Mouse (Mus musculus) olfactory bulb, adult 2 months (tissue): ENCODE results near the gene Med12l. TPM values are rescaled to one million over a fixed set of nuclear protein-coding genes. Genes with fewer than 3 reads are reported as not detected.
"Not testable (repeated sequence)": the region's sequence is repeated elsewhere in the genome, so short reads cannot be mapped to it uniquely, and the experiment has no call there.

Experiments
- H3K27ac ChIP-seq: fragments of 200-500 bp; 2 replicates; pipeline ENCODE4 v1.5.1; 2012; ENCODE audit warnings: low read depth, low read length; ENCODE audit not compliant: insufficient read depth
- H3K4me1 ChIP-seq: fragments of 200-500 bp; 2 replicates; pipeline ENCODE4 v1.6.1; 2012; ENCODE audit warnings: low read length; ENCODE audit not compliant: control insufficient read depth, insufficient read depth
- H3K4me3 ChIP-seq: fragments of 200-500 bp; 2 replicates; pipeline ENCODE4 v1.5.1; 2012; ENCODE audit warnings: mild to moderate bottlenecking, low read depth, low read length, moderate library complexity; ENCODE audit not compliant: insufficient read depth
- CTCF ChIP-seq: fragments of 200-500 bp; IDR thresholded peaks from 2 replicates; pipeline ENCODE4 v1.5.1; 2012; ENCODE audit warnings: low read depth, mild to moderate bottlenecking, low read length, moderate library complexity; ENCODE audit not compliant: insufficient read depth
- POLR2A ChIP-seq: fragments of 200-500 bp; IDR thresholded peaks from 2 replicates; pipeline ENCODE4 v1.6.1; 2012; ENCODE audit warnings: mild to moderate bottlenecking, low read depth, low read length, moderate library complexity; ENCODE audit not compliant: insufficient read depth
- WGBS: fragments of 180-500 bp; shearing (Covaris S2); methylation state at CpG from one replicate; pipeline ENCODE4 v1.1.7; 2018; 5-methylcytosine and 5-hydroxymethylcytosine counted together
- polyA plus RNA-seq: library from polyadenylated mRNA; stranded (reverse); fragments of >200 nt; gene quantifications from 2 replicates; pipeline ENCODE4 v1.2.4, GENCODE M21; 2012; ENCODE audit warnings: low replicate concordance; ENCODE audit not compliant: missing spikeins, insufficient read depth, insufficient read length

The Med12l gene
- polyA plus RNA-seq, 1 experiment: not detected

GRCm38 (mm10) chr3:59111944-59112343 is 106.3 kb downstream of the Med12l start:
- Histone ChIP-seq H3K27ac (no peak overlapping the region), H3K4me1 (peaks cover 2% of the 10 kb centered on the region; the same call in 1 of the 2 replicates), H3K4me3 (no peak overlapping the region)
- 91% methylated on average over 3 of the region's 3 CpGs for WGBS
- no peak for TF ChIP-seq CTCF
- no peak for TF ChIP-seq POLR2A

GRCm38 (mm10) chr3:59113291-59113690 is 107.7 kb downstream of the Med12l start:
- H3K27ac ChIP-seq: not testable (repeated sequence)

GRCm38 (mm10) chr3:59113973-59114517 is 108.4 kb downstream of the Med12l start:
- no peak overlapping the region for H3K4me3 ChIP-seq
- H3K4me1 ChIP-seq: peaks cover 2% of the 10 kb centered on the region; the same call in 1 of the 2 replicates
- TF ChIP-seq POLR2A (no peak), CTCF (no peak)
- 48% methylated on average over 8 of the region's 8 CpGs for WGBS
- no peak overlapping the region for H3K27ac ChIP-seq

More at GRCm38 (mm10) chr3:59113291-59113690, 107.7 kb downstream of the Med12l start:
- H3K4me1 ChIP-seq, H3K4me3 ChIP-seq: not testable (repeated sequence)
- WGBS: 98% methylated on average over 4 of the region's 4 CpGs

- Histone ChIP-seq H3K4me3 (no peak overlapping the region), H3K27ac (no peak overlapping the region), H3K4me1 (peaks cover 4% of the 10 kb centered on the region)
- TF ChIP-seq CTCF (no peak), POLR2A (no peak)
- 47% methylated on average over 7 of the region's 7 CpGs for WGBS
Observed at GRCm38 (mm10) chr3:59121067-59121730, 115.6 kb downstream of the Med12l start.

GRCm38 (mm10) chr3:59121780-59122449 is 116.3 kb downstream of the Med12l start:
- no peak for TF ChIP-seq POLR2A
- no peak for TF ChIP-seq CTCF
- Histone ChIP-seq H3K4me1 (peaks cover 4% of the 10 kb centered on the region), H3K27ac (no peak overlapping the region), H3K4me3 (no peak overlapping the region)
- 76% methylated on average over 7 of the region's 7 CpGs for WGBS

- Histone ChIP-seq H3K4me1 (peaks cover 4% of the 10 kb centered on the region), H3K4me3 (no peak overlapping the region), H3K27ac (no peak overlapping the region)
- TF ChIP-seq CTCF: no peak
- TF ChIP-seq POLR2A: no peak
- 81% methylated on average over 5 of the region's 5 CpGs for WGBS
Observed at GRCm38 (mm10) chr3:59125022-59125421, 119.4 kb downstream of the Med12l start.

GRCm38 (mm10) chr3:59125783-59126555 is 120.3 kb downstream of the Med12l start:
- Histone ChIP-seq H3K27ac (no peak overlapping the region), H3K4me3 (no peak overlapping the region), H3K4me1 (peaks cover 3% of the 10 kb centered on the region)
- 77% methylated on average over 7 of the region's 7 CpGs for WGBS
- TF ChIP-seq POLR2A (no peak), CTCF (no peak)

GRCm38 (mm10) chr3:59128681-59129080 is 123.1 kb downstream of the Med12l start:
- WGBS: 96% methylated on average over 20 of the region's 20 CpGs
- no peak for TF ChIP-seq POLR2A
- TF ChIP-seq CTCF: no peak
- Histone ChIP-seq H3K4me3 (no peak overlapping the region), H3K4me1 (peaks cover 3% of the 10 kb centered on the region; the same call in 1 of the 2 replicates), H3K27ac (no peak overlapping the region)

GRCm38 (mm10) chr3:59129547-59129946 is 123.9 kb downstream of the Med12l start:
- TF ChIP-seq CTCF: no peak
- TF ChIP-seq POLR2A: no peak
- Histone ChIP-seq H3K27ac (no peak overlapping the region), H3K4me1 (peaks cover 3% of the 10 kb centered on the region; the same call in 1 of the 2 replicates), H3K4me3 (no peak overlapping the region)
- WGBS: 85% methylated on average over 3 of the region's 3 CpGs
